Mouse (Mus musculus): Measurements from ENCODE around the gene Serbp1.

Serbp1 gene

GRCm38 (mm10) chr6:67230950-67231349, 7.0 kb upstream of the Serbp1 start:
- DNase-seq (ENCODE audit: low read depth in 1 of 2, low spot score in 2 of 2): no peak

- no peak for DNase-seq (ENCODE audit: low read depth in 1 of 2, low spot score in 2 of 2)
Observed at GRCm38 (mm10) chr6:67235649-67236048, 2.3 kb upstream of the Serbp1 start.

GRCm38 (mm10) chr6:67236491-67237234, 1.3 kb upstream of the Serbp1 start:
- no peak for DNase-seq (ENCODE audit: low read depth in 1 of 2, low spot score in 2 of 2)

GRCm38 (mm10) chr6:67241263-67241662, 3.3 kb downstream of the Serbp1 start:
- no peak for DNase-seq (ENCODE audit: low read depth in 1 of 2, low spot score in 2 of 2)

- DNase-seq (ENCODE audit: low read depth in 1 of 2, low spot score in 2 of 2): no peak
Observed at GRCm38 (mm10) chr6:67243765-67244420, 5.9 kb downstream of the Serbp1 start.

GRCm38 (mm10) chr6:67244451-67244850, 6.5 kb downstream of the Serbp1 start:
- DNase-seq (ENCODE audit: low read depth in 1 of 2, low spot score in 2 of 2): no peak

- no peak for DNase-seq (ENCODE audit: low read depth in 1 of 2, low spot score in 2 of 2)
Observed at GRCm38 (mm10) chr6:67251095-67251494, 13.1 kb downstream of the Serbp1 start.

- no peak for DNase-seq (ENCODE audit: low read depth in 1 of 2, low spot score in 2 of 2)
Observed at GRCm38 (mm10) chr6:67264935-67265334, 27.0 kb downstream of the Serbp1 start.

- no peak for DNase-seq (ENCODE audit: low read depth in 1 of 2, low spot score in 2 of 2)
Observed at GRCm38 (mm10) chr6:67266159-67266657, 28.2 kb downstream of the Serbp1 start.

GRCm38 (mm10) chr6:67266664-67267407, 28.9 kb downstream of the Serbp1 start:
- DNase-seq (ENCODE audit: low read depth in 1 of 2, low spot score in 2 of 2): peak; percentile 88 to 90

GRCm38 (mm10) chr6:67267408-67268244, 29.6 kb downstream of the Serbp1 start:
- DNase-seq (ENCODE audit: low read depth in 1 of 2, low spot score in 2 of 2): peak in 1 of 2 experiments; percentile 5

GRCm38 (mm10) chr6:67268245-67268612, 30.3 kb downstream of the Serbp1 start:
- no peak for DNase-seq (ENCODE audit: low read depth in 1 of 2, low spot score in 2 of 2)

GRCm38 (mm10) chr6:67268983-67269382, 31.0 kb downstream of the Serbp1 start:
- no peak for DNase-seq (ENCODE audit: low read depth in 1 of 2, low spot score in 2 of 2)

GRCm38 (mm10) chr6:67269459-67269858, 31.5 kb downstream of the Serbp1 start:
- DNase-seq (ENCODE audit: low read depth in 1 of 2, low spot score in 2 of 2): no peak

- DNase-seq (ENCODE audit: low read depth in 1 of 2, low spot score in 2 of 2): no peak
Observed at GRCm38 (mm10) chr6:67277944-67278343, 40.0 kb downstream of the Serbp1 start.

- DNase-seq (ENCODE audit: low read depth in 1 of 2, low spot score in 2 of 2): no peak
Observed at GRCm38 (mm10) chr6:67281614-67282197, 43.7 kb downstream of the Serbp1 start.

GRCm38 (mm10) chr6:67282897-67283296, 44.9 kb downstream of the Serbp1 start:
- no peak for DNase-seq (ENCODE audit: low read depth in 1 of 2, low spot score in 2 of 2)

- DNase-seq (ENCODE audit: low read depth in 1 of 2, low spot score in 2 of 2): no peak
Observed at GRCm38 (mm10) chr6:67292042-67292623, 54.2 kb downstream of the Serbp1 start.

- no peak for DNase-seq (ENCODE audit: low read depth in 1 of 2, low spot score in 2 of 2)
Observed at GRCm38 (mm10) chr6:67296126-67296525, 58.1 kb downstream of the Serbp1 start.

GRCm38 (mm10) chr6:67298742-67299141, 60.8 kb downstream of the Serbp1 start:
- no peak for DNase-seq (ENCODE audit: low read depth in 1 of 2, low spot score in 2 of 2)

Measured in monocyte, adult 2 months (primary cell).